Mouse (Mus musculus) cerebellum, adult 18-20 months (tissue): ENCODE data around the gene Ppp2r3a.
A peak's percentile ranks its signal among the peaks of the same experiment; 100 is the strongest.

Experiments used
- DNase-seq, 2 experiments: peaks; one replicate each; pipeline ENCODE4 v3.0.0; 2021

Gene Ppp2r3a

GRCm38 (mm10) chr9:101250981-101251643 lies 483 bp downstream of the Ppp2r3a start:
- peak in 1 of 2 experiments; percentile 56 for DNase-seq

- peak in 1 of 2 experiments; percentile 23 for DNase-seq
These were observed 1.1 kb downstream of the Ppp2r3a start for GRCm38 (mm10) chr9:101250486-101250885.

GRCm38 (mm10) chr9:101249626-101250025 lies 2.0 kb downstream of the Ppp2r3a start:
- DNase-seq: no peak

- DNase-seq: no peak
These were observed 4.1 kb downstream of the Ppp2r3a start for GRCm38 (mm10) chr9:101247541-101247940.

GRCm38 (mm10) chr9:101245493-101245892 lies 6.1 kb downstream of the Ppp2r3a start:
- no peak for DNase-seq

- no peak for DNase-seq
These were observed 7.9 kb downstream of the Ppp2r3a start for GRCm38 (mm10) chr9:101243711-101244110.

- no peak for DNase-seq
These were observed 11.4 kb downstream of the Ppp2r3a start for GRCm38 (mm10) chr9:101240161-101240560.

- DNase-seq: no peak
These were observed 15.8 kb downstream of the Ppp2r3a start for GRCm38 (mm10) chr9:101235786-101236185.

GRCm38 (mm10) chr9:101232034-101232433 lies 19.6 kb downstream of the Ppp2r3a start:
- DNase-seq: no peak

GRCm38 (mm10) chr9:101230028-101230427 lies 21.6 kb downstream of the Ppp2r3a start:
- no peak for DNase-seq

- no peak for DNase-seq
These were observed 22.7 kb downstream of the Ppp2r3a start for GRCm38 (mm10) chr9:101228892-101229291.

- DNase-seq: no peak
These were observed 43.6 kb downstream of the Ppp2r3a start for GRCm38 (mm10) chr9:101207984-101208383.

- no peak for DNase-seq
These were observed 45.1 kb downstream of the Ppp2r3a start for GRCm38 (mm10) chr9:101206516-101206915.

- no peak for DNase-seq
These were observed 46.4 kb downstream of the Ppp2r3a start for GRCm38 (mm10) chr9:101205216-101205615.

GRCm38 (mm10) chr9:101204059-101204458 lies 47.5 kb downstream of the Ppp2r3a start:
- DNase-seq: no peak

GRCm38 (mm10) chr9:101200627-101201026 lies 51.0 kb downstream of the Ppp2r3a start:
- no peak for DNase-seq

- DNase-seq: no peak
These were observed 52.8 kb downstream of the Ppp2r3a start for GRCm38 (mm10) chr9:101198804-101199203.

GRCm38 (mm10) chr9:101198261-101198660 lies 53.3 kb downstream of the Ppp2r3a start:
- DNase-seq: no peak

- peak; percentile 77 to 82 for DNase-seq
These were observed 69.5 kb downstream of the Ppp2r3a start for GRCm38 (mm10) chr9:101181962-101182701.

GRCm38 (mm10) chr9:101181291-101181690 lies 70.3 kb downstream of the Ppp2r3a start:
- DNase-seq: no peak

- no peak for DNase-seq
These were observed 71.4 kb downstream of the Ppp2r3a start for GRCm38 (mm10) chr9:101180234-101180633.

GRCm38 (mm10) chr9:101160627-101161026 lies 91.0 kb downstream of the Ppp2r3a start:
- DNase-seq: no peak

GRCm38 (mm10) chr9:101160092-101160491 lies 91.5 kb downstream of the Ppp2r3a start:
- peak; percentile 78 to 89 for DNase-seq

GRCm38 (mm10) chr9:101159431-101159830 lies 92.2 kb downstream of the Ppp2r3a start:
- DNase-seq: peak; percentile 52 to 59
